Mouse (Mus musculus) hindbrain, embryonic 14.5 days (tissue): ENCODE data around the gene Arpc2. TPM values are rescaled to one million over a fixed set of nuclear protein-coding genes. Genes with fewer than 3 reads are reported as not detected.

ENCODE experiments used
- ATAC-seq: fragments of 200-750 bp; cut with Nextera tagmentation; 2 replicates; pipeline ENCODE4 v1.8.0; 2017; ENCODE audit warnings: moderate number of reproducible peaks, mild to moderate bottlenecking, moderate TSS enrichment, moderate library complexity; ENCODE audit not compliant: low FRiP score
- DNase-seq: peaks from one replicate; pipeline ENCODE4 v3.0.0-alpha.2; 2015; ENCODE audit warnings: low spot score
- H3K27ac ChIP-seq: fragments of 300-500 bp; sonication (generic); 2 replicates; pipeline ENCODE4 v1.5.1; 2014; ENCODE audit warnings: mild to moderate bottlenecking, moderate library complexity
- H3K27me3 ChIP-seq: fragments of 300-500 bp; sonication (generic); 2 replicates; pipeline ENCODE4 v1.6.1; 2014; ENCODE audit warnings: mild to moderate bottlenecking, low read length, mixed read lengths; ENCODE audit not compliant: control insufficient read depth, insufficient read depth
- H3K36me3 ChIP-seq: fragments of 300-500 bp; sonication (generic); replicated peaks from 2 replicates; pipeline ENCODE4 v1.6.1; 2014; ENCODE audit not compliant: control insufficient read depth, insufficient read depth
- H3K4me1 ChIP-seq: fragments of 300-500 bp; sonication (generic); replicated peaks from 2 replicates; pipeline ENCODE4 v1.6.1; 2014; ENCODE audit warnings: antibody characterized with exemption, low read length, mixed read lengths; ENCODE audit not compliant: control insufficient read depth, insufficient read depth
- H3K4me2 ChIP-seq: fragments of 300-500 bp; sonication (generic); replicated peaks from 2 replicates; pipeline ENCODE4 v1.6.1; 2014; ENCODE audit warnings: mild to moderate bottlenecking, moderate library complexity
- H3K4me3 ChIP-seq: fragments of 300-500 bp; sonication (generic); replicated peaks from 2 replicates; pipeline ENCODE4 v1.5.1; 2014; ENCODE audit warnings: mild to moderate bottlenecking, low read length
- H3K9ac ChIP-seq: fragments of 300-500 bp; sonication (generic); 2 replicates; pipeline ENCODE4 v1.6.1; 2014
- H3K9me3 ChIP-seq: fragments of 300-500 bp; sonication (generic); 2 replicates; pipeline ENCODE4 v1.6.1; 2016; ENCODE audit warnings: low read length; ENCODE audit not compliant: control insufficient read depth
- WGBS: fragments of 180-500 bp; shearing (Covaris S2); extraction: QIAGEN DNeasy Blood & Tissue Kit; methylation state at CpG from one replicate; pipeline ENCODE4 v1.1.7; 2014; 5-methylcytosine and 5-hydroxymethylcytosine counted together
- polyA plus RNA-seq: library from polyadenylated mRNA; unstranded; fragments of >200 nt; fragmentation: Nextera tagmentation; extraction: Ambion mirVana; gene quantifications from 2 replicates; pipeline ENCODE4 v1.2.1, GENCODE M21; 2014

Gene Arpc2
- polyA plus RNA-seq, 1 experiment from 2014 or later, result 324 TPM

DNA sequence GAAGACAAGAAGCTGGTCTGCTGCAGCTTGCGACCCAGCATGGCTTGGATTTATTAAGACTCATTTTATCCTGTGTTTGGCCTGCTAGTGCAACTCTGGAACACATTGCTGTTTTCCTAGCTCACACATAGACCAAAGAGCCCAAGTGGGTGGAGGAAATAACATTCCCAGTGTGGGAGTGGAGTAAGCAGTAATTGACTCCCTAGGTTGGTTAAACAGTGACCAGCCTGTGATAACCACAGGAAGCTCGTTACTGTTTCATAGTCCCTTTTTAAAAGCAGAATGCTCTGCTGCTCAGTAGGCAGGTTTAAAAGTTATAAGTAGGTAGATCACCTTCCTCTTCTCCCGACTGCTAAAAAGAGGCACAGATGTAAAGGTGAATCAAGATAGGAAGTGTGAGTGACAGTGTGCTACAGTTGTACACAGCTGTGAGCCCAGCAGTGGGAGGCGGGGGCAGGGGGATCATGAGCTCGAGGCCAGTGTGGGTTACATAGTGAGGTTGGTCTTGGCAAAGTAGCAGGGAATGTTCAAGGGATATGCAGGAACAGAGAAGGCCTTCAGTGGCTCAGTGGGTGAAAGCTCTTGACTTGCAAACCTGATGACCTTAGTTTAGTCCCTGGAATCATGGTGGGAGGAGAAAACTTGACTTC is 13.6 kb downstream of the Arpc2 start:
- H3K4me3 ChIP-seq, result no peak overlapping the region
- no peak overlapping the region for H3K27ac ChIP-seq
- no peak overlapping the region for H3K9ac ChIP-seq
- H3K36me3 ChIP-seq, result peaks cover 65% of the 10 kb centered on the region
- H3K4me2 ChIP-seq, result no peak overlapping the region
- no peaks in the 10 kb centered on the region for H3K4me1 ChIP-seq
- H3K9me3 ChIP-seq, result no peaks in the 10 kb centered on the region
- DNase-seq (no peak), ATAC-seq (no peak)
- WGBS, result 85% methylated on average over 5 of the region's 5 CpGs
- no peaks in the 10 kb centered on the region for H3K27me3 ChIP-seq

- no peaks in the 10 kb centered on the region for H3K4me1 ChIP-seq
- H3K4me2 ChIP-seq, result no peak overlapping the region
- H3K36me3 ChIP-seq, result peaks cover 71% of the 10 kb centered on the region
- H3K4me3 ChIP-seq, result no peak overlapping the region
- ATAC-seq, result no peak
- H3K27ac ChIP-seq, result no peak overlapping the region
- 90% methylated on average over 4 of the region's 4 CpGs for WGBS
- H3K27me3 ChIP-seq, result no peaks in the 10 kb centered on the region
- no peak for DNase-seq
- H3K9ac ChIP-seq, result no peak overlapping the region
- H3K9me3 ChIP-seq, result no peaks in the 10 kb centered on the region
Measured at GRCm38 (mm10) chr1:74250096-74250495, 14.2 kb downstream of the Arpc2 start.

DNA sequence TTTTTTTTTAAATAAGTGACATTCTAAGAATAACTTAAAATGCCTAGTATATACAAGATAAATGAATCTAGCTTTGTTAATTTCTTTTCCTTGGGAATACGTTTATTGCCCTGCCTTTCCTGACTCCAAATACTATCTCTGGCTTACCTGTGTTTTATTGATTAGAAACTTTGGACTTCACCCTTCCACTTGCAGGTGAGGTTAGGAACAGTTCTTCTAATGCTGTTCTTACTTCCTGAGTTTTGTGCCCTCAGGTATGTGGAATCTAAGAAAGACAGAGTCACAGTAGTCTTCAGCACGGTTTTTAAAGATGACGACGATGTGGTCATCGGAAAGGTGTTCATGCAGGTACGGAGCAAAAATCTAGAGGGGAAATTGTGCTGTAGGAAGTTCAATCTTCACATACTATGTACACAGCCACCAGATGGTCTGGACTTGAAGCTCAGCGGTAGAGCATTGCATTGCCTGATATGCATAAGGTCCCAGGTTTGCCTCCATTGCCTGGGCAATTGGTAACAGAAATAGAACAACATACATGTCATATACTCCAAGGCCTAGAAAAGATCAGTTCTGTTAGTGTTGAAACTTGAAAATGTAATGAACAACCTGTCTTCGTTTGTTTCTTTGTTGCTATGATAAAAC is 19.9 kb downstream of the Arpc2 start:
- DNase-seq (no peak), ATAC-seq (no peak)
- Histone ChIP-seq H3K9me3 (no peaks in the 10 kb centered on the region), H3K4me1 (no peaks in the 10 kb centered on the region), H3K4me3 (no peak overlapping the region), H3K27me3 (no peaks in the 10 kb centered on the region), H3K4me2 (no peak overlapping the region), H3K9ac (no peak overlapping the region), H3K27ac (no peak overlapping the region), H3K36me3 (peaks cover 90% of the 10 kb centered on the region)
- WGBS, result over 99% methylated on average over 8 of the region's 8 CpGs

DNA sequence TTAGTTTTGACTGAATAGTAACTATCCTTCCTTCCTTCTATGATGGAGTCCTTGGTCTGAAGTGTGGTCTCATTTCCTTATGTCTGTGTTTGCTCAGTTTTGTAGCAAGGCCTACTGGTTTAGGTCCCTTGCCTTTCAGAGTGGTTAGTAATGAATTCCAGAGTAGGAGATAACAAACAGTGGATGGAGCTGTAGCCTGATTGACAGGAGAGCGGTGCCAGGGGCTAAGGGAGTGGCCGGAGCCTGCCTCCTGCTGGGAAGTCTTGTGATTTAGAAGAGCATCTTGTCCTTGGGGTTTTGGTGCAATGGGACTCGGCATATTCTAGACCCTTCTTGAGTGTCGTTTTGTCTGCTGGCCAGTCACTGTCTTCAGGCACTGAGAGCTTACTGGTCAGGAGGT is 20.9 kb downstream of the Arpc2 start:
- Histone ChIP-seq H3K27me3 (no peaks in the 10 kb centered on the region), H3K9me3 (no peaks in the 10 kb centered on the region), H3K36me3 (peaks cover 90% of the 10 kb centered on the region), H3K27ac (no peak overlapping the region), H3K4me3 (no peak overlapping the region), H3K9ac (no peak overlapping the region), H3K4me2 (no peak overlapping the region), H3K4me1 (no peaks in the 10 kb centered on the region)
- ATAC-seq (no peak), DNase-seq (no peak)
- WGBS, result 83% methylated on average over 4 of the region's 4 CpGs

- H3K36me3 ChIP-seq, result peaks cover 92% of the 10 kb centered on the region
- DNase-seq, result no peak
Measured at GRCm38 (mm10) chr1:74262510-74262909, 26.6 kb downstream of the Arpc2 start.

GRCm38 (mm10) chr1:74268750-74269149 is 32.9 kb downstream of the Arpc2 start:
- WGBS, result 91% methylated on average over 8 of the region's 8 CpGs
- H3K27ac ChIP-seq, result no peak overlapping the region
- ATAC-seq (no peak), DNase-seq (no peak)
- H3K9me3 ChIP-seq, result no peaks in the 10 kb centered on the region
- H3K36me3 ChIP-seq, result peaks cover 53% of the 10 kb centered on the region
- H3K27me3 ChIP-seq, result no peaks in the 10 kb centered on the region
- no peak overlapping the region for H3K9ac ChIP-seq
- H3K4me3 ChIP-seq, result no peak overlapping the region
- H3K4me1 ChIP-seq, result no peaks in the 10 kb centered on the region
- H3K4me2 ChIP-seq, result no peak overlapping the region

More at GRCm38 (mm10) chr1:74262510-74262909, 26.6 kb downstream of the Arpc2 start:
- no peak overlapping the region for H3K27ac ChIP-seq
- no peaks in the 10 kb centered on the region for H3K9me3 ChIP-seq
- no peak overlapping the region for H3K9ac ChIP-seq
- 91% methylated on average over 6 of the region's 6 CpGs for WGBS
- H3K4me3 ChIP-seq, result no peak overlapping the region
- ATAC-seq, result no peak
- no peaks in the 10 kb centered on the region for H3K4me1 ChIP-seq
- H3K27me3 ChIP-seq, result no peaks in the 10 kb centered on the region
- no peak overlapping the region for H3K4me2 ChIP-seq

DNA sequence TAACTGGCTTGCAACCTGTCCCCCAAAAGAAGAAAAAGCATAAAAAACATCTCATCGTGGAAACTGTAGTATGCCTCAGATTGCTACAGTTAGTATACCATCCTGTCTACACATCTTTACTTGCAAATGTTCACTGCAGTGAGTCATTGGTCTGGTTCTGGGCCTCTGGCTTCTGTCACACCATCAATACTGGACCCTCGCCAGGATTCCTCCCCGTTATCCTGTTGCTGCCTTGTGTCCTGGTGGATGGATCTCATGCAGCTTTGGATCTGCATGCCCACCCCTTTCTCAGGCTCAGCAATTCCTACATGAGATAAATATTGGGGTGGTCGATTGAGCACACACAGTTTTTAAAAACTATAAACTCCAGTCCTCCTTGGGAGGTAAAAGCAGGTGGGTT is 35.8 kb downstream of the Arpc2 start:
- Histone ChIP-seq H3K9ac (no peak overlapping the region), H3K36me3 (peaks cover 24% of the 10 kb centered on the region), H3K4me2 (no peak overlapping the region), H3K4me3 (no peak overlapping the region), H3K4me1 (no peaks in the 10 kb centered on the region), H3K27me3 (no peaks in the 10 kb centered on the region), H3K27ac (no peak overlapping the region), H3K9me3 (no peaks in the 10 kb centered on the region)
- DNase-seq (no peak), ATAC-seq (no peak)
- 81% methylated on average over 4 of the region's 4 CpGs for WGBS

DNA sequence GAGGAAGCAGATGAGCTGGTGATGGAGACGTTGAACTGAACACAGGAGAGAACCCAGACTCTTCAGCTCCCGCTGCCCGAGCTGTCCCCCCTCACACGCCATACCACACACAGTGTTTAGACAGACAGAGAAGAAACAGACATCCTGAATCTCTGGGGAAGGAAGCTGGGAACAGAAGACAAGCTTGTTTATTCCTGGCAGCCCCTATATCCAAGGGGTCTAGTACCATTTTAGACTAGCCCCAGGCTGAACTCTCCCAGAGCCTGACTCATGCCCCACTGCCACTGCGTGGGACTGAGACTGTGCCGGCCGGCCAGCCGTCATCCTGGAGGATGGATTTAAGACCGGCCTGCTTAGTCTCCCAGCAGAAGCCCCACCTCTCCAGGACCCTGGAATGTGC is 39.1 kb downstream of the Arpc2 start:
- Histone ChIP-seq H3K27ac (no peak overlapping the region), H3K4me1 (no peaks in the 10 kb centered on the region), H3K9ac (no peak overlapping the region), H3K4me3 (no peak overlapping the region), H3K36me3 (peaks cover 7% of the 10 kb centered on the region), H3K9me3 (no peaks in the 10 kb centered on the region), H3K4me2 (no peak overlapping the region), H3K27me3 (no peaks in the 10 kb centered on the region)
- ATAC-seq (no peak), DNase-seq (no peak)
- WGBS, result 49% methylated on average over 9 of the region's 9 CpGs

- Histone ChIP-seq H3K36me3 (peaks cover 27% of the 10 kb centered on the region), H3K9me3 (no peaks in the 10 kb centered on the region), H3K27ac (no peak overlapping the region), H3K4me1 (no peaks in the 10 kb centered on the region), H3K27me3 (no peaks in the 10 kb centered on the region), H3K9ac (no peak overlapping the region), H3K4me3 (no peak overlapping the region), H3K4me2 (no peak overlapping the region)
- ATAC-seq (no peak), DNase-seq (no peak)
- WGBS, result 72% methylated on average over 6 of the region's 6 CpGs
Measured at GRCm38 (mm10) chr1:74277041-74277440, 41.2 kb downstream of the Arpc2 start.
